Mouse (Mus musculus) frontal cortex, postnatal 36 days (tissue): Measurements from ENCODE around the gene Syce2.

ENCODE experiments used
- DNase-seq, 2 experiments: peaks; one replicate each; pipeline ENCODE4 v3.0.0; 2022; ENCODE audit warnings: low spot score in 2 of 2

Syce2 gene

DNA sequence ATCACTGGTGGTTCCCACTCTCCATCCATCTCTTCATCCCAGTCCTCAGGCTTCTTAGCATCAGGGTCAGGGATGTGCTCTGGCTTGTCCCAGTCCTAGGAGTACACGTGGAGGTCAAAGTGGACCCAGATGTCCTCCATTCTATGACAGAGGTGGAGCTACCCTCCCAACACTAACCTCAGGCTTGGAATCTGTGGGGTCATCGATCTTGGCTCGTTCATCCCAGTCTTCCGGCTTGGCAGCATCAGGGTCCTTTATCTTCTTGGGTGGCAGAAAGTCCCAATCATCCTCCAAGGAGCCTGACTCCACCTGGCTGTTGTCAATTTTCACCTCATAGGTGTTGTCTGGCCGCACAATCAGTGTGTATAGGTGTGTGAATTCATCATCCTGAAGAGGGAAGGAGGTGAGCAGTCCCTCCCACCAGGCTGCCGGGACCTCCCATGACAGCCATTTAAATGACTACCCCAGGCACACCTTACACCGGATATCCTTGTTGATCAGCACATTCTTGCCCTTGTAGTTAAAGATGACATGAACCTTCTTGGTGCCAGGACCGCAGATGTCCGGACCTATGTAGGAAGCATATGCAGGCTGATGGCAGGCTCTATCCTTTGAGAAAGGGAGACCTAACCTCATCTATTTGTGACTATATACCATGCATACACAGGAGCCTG lies 27.4 kb upstream of the Syce2 start:
- no peak for DNase-seq

DNA sequence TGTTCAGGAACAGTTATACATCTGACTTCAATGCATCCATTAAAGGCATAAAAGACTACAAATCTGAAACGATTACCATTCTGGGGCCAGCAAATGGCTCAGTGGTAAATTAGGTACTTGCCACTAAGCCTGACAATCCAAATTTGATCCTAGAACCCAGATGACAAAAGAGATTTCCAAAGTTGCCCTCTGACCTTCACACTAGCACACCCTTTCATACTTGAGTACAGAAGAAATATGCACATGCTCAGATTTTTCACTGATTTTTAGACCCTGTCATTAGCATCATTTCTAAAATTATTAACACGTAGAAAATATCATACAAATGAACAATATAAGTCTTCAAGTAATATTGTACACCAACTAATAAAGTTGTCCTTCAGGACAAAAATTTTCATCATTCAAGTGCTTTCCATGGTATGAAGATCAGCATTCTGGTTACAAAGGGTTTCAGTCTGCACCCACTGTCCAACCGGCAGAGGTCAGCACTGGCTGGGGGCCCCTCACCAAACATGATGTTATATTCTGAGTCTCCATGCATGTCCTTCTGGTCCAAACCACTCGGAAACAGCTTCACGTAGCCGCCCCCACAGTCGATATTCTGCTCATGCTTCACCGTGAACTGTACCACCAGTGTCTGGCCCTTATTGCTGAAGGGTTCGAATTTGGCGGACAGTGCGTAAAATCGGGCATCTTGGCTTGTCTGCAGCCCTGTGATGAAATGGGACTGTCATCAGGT lies 26.4 kb upstream of the Syce2 start:
- DNase-seq: peak in 1 of 2 experiments; percentile 37

DNA sequence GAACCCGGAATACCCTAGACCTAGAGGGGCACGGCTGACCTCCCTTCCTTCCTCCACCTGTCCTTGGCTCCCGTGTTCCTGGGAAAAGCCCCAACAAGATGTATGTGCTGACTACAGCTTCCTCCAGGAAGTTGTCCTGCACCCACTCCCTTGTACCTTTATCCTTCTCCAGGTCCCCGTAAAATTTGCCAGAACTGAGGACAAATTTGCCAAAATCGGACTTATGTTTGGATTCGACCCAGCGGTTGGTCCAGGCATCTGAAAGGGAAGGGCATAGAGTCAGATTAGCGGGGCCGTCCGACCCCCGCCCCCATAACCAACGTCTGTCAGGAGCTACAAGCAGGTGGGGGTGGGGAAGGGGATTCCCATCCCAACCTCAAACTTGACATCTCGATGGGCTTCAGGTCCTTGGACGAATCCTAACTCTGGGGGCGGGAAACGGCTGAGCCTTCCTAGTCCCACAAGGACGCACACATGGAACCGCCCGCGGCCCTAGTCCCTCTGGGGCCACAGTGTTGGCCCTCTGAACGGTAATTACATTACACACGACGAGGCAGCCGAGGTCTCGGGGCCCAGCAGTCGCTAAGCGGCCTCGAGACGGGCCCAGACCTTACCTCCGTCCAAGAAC lies 25.7 kb upstream of the Syce2 start:
- DNase-seq: no peak

DNA sequence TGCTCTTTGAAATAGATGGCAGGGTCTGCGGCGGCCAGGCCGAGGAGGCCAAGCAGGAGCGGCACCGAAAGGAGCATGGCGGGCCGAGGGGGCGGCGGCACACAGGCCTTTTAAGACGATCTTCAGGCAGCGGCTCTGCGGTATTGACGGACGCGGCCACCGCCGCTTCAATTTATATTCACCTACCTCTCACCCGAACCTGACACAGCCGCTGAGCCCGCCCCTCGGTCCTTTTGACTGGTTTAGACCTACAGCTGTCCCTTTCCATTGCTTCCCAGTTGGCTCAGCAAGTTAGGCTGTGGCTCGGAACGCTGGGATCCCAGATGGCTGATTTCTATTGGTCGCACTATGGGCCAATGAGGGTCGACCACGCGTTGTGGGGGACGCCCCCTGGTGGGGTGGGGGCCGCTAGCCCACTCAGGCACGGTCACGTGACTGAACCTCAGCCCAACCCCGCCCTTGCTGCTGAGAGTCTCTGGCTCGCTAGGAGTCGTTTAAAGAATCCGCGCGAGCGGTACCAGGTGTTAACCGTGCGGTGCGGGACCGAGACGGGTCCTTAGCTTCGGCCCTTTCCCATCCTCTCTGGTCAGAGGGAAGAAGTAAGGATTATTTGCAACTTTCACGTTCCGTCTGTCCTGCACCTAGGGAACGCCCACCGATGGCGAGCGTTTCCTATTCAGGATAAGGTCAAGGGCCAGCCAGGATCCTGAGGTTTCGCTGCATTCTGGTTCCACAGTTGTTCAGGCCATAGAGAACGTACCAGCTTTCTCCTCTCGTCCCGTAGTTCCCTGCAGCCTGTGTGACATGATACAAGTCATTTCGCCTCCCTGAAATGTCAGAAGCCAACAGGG lies 25.0 kb upstream of the Syce2 start, which contains the start of gene Calr:
Gene Calr, minus strand, starts transcription at position 213 of the 851 bp plus-strand sequence.
- DNase-seq: peak; percentile 100

DNA sequence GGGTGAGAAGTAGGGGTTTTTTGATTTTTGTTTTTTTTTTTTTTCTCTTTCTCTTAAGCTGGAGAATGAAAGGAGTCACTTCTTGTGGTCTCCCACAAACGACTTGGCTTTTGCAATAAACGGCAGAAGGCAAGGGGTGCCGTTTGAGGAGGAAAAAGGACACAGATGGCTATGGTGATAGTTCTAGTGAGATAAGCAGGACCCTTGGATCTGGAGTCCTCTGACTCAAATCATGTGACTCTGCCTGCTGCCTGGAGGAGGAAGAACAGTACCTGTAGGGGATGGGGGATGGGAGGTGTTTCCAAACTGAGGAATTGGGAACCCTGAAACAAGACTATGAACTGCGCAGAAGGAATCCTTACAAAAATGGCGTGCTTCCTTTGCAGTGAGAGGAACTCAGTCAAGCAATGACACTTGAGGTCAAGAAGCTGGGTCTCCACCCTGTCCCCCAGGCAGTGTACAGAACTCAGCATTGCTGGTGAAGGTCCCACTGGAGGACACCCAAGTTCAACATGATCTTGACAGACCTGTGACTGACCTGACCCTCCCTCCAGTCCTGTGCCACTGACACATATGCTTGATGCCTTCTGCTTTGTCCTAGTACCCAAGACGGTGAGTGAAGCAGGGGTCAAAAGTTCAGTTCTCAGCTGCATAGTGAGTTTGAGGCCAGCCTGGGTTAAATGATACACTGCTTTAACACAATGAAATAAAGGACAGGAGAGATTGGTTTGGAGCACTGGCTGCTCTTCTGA lies 24.1 kb upstream of the Syce2 start:
- DNase-seq: no peak

DNA sequence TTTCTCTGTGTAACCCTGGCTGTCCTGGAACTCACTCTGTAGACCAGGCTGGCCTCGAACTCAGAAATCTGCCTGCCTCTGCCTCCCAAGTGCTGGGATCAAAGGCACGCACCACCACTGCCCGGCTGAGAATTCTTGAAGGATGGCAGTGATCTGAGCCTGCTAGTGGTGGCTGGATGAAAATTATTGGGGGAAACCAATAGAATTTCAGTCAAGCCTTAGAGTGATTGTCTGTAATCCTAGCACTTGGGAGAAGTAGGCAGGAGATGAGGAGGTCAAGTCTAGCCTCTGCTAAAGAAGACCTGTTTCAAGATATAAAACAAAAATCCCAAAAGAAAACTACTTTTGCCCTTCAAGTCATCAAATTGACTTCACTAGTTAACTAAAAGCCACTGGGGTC lies 15.5 kb upstream of the Syce2 start:
- no peak for DNase-seq

DNA sequence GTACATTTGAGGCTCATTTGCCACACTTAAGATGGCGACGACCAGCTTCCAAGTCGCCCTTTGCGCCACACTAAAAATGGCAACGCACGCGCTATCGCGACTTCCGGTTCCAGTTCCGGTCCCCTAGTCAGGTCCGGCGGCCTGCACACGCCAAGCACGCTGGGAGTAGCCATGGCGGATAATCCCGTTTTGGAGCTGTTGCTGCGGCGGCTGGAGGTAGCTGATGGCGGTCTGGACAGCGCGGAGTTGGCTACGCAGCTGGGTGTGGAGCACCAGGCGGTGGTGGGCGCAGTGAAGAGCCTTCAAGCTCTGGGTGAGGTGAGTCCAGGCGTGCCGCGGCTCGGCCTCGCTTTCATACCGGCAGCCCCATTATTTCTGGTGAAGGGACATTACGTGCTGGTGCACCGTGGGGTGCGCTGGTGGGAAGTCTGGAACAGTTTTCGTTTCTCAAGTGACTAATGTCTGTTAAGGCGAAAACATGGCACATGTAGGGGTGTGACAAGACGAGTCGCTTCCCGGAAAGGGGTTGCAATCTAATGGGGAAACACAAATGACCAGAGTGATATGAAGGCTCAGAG lies 15.0 kb upstream of the Syce2 start, which contains the start of gene Farsa:
Gene Farsa, plus strand, starts transcription at position 126 of the 578 bp plus-strand sequence.
- peak; percentile 93 to 97 for DNase-seq

DNA sequence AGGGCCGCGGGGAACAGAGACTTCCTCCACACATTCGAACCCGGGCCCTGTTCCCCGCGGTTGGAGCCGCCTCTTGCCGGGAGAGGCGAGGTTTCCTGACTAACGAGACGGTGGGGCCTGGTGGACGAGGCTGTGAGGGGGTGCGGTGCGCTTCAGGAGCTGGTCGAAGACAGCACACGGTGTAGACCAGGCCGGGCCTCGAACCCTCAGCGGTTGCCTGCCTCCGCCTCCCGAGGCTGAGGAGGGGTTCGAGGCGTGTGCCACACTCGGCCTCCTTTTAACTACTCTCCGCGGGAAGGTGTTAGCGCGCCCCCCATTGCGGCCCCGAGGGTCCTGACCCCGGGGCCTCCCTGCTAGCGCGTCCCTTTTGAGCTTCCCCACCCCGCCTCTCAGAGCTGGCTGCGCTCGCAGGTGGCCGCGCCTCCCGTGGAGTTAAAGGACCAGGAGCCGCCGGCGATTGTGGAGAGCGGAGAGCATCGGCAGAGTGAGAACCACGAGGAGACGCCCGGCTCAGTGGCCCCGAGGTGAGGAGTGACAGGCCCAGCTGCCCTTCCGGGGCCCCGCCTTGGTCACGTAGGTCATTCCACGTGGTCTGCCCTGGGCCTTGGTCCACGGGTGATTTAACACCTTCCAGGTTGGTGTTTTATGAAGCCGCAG lies 526 bp downstream of the Syce2 start:
- DNase-seq: no peak

DNA sequence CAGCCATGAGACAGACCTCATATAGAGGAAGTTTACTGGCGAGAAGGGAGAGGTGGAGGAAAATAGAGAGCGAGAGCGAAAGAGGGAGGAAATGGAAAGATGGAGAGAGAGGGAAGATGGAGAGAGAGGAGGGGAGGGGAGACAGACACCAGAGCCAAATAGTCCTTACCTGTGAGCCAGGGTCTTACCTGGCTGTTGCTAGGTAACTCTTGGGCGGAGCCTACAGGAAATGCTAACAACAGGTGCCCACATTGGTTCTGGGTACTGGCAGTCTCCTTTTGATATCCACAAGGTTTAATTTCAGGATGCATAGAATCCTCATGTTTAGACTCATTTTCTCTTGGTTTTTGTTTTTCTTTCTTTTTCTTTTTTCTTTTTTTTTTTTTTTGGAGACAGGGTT lies 1.1 kb downstream of the Syce2 start:
- DNase-seq: no peak

DNA sequence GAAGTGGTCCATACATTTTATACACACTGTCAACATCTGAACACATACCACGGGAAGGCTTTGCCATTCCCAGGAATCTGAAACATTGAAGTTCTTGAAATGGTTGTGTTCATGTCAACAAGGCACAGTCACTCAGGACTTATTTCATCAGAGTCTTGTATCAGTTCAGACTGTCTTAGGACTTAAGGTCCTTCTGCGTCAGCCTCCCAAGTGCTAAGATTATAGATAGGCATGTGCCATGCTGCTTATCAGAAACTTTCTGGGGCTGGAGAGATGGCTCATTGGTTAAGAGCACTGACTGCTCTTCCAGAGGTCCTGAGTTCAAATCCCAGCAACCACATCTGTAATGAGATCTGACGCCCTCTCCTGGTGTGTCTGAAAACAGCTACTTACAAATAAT lies 2.4 kb downstream of the Syce2 start:
- DNase-seq: no peak

DNA sequence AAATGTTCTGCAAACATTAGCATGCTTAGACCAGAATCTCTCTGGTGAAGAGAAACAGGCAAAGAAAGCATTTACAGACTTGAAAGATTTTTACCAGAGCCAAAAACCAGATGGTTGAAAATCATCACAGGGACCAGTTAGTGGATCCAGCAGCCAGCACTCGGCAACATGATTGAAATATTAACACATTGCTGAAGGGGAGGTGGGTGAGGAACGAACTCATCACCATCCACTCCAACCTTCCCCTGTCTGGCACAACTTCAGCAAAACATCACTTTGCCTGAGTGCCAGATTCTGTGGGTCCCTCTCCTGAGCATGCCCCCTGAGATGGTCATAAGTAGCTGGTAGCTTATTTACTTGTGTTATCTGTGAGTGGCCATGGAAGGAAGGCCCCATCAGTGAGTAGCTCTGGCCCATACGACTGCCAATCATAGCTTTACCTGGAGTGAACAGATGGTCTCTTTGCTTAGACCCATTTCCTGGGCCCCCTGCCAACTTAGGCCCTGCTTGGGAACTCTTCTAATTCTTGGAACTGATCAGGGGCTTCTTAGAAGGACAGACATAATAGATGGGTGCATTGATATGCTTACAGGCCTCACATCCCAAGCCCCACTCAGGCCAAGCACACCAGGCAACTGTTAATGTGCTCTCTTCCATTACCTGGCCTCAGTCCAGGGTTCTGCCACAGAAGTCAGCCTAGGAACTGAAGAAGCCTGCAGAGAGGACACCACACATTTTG lies 5.6 kb downstream of the Syce2 start:
- DNase-seq: no peak

DNA sequence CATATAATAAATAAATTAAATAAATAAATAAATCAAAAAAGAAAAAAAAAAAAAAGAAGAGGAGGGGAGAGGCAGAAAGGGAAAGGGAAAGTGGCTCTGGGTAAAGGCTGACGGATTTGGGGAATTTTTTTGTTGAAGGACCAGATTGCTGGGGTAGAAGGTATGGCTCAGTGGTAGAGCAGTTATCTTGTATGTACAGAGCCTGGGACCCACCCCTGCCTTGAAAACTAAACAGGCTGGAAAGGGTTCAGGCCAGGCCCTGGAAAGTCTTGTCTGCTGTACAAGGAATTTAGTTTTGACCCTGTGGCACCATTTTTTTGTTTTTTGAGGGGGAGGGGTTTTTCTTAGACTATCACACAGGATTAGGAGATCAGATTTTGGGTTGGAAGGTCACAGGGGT lies 7.0 kb downstream of the Syce2 start:
- DNase-seq: no peak

DNA sequence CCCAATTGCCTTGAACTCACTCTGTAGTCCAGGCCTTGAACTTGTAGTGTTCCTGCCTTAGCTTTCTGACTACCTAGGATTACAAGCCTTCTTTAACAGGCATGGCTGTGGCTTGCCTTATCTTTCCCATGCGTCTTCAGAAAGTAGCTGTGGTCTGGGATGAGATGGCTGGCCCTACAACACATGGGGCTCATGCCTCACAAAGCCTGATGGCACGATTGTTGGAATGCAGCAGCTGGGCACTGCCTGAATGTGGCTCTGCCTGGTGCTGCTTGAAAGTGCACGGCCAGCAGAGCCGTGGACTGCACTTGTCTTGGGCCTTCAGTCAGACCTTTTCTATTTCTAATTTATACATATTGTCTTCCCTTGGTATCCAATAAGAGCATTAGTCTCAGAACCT lies 12.8 kb downstream of the Syce2 start:
- no peak for DNase-seq

DNA sequence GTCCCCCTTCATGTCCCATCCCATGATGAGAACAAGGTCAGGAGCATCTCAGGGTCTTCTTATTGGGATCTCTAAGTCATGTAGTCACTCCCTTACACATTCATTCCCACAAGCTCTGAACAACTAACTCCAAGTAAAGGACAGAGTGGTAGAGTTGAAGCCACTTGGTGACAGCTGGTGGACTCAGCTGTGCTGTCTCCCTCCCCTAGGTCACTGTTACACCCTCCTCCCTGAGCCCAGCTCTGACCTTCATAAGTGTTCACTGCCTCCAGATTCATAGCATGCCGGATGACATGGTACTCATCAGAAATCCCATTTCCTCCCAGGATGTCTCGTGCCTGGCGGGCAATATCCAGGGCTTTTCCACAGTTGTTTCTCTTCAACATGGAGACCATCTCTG lies 16.4 kb downstream of the Syce2 start:
- DNase-seq: no peak

DNA sequence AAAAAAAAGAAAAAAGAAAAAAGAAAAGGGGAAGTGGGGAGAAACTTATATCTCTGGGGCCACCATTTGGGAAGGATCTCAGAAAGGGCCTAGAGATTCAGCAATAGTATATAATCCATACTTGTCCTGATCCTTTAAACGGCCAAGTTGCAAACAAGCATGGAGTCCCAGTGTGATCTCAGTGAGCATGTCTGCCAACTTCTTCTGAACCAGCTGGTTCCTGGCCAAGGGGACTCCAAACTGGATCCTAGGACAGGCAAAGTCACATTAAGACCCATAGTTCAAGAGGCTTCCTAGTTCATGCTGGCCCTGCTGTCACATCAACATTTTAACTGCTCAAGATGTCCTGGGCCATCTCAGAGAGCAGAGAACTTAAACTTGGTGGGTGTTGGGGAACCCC lies 17.2 kb downstream of the Syce2 start:
- no peak for DNase-seq

DNA sequence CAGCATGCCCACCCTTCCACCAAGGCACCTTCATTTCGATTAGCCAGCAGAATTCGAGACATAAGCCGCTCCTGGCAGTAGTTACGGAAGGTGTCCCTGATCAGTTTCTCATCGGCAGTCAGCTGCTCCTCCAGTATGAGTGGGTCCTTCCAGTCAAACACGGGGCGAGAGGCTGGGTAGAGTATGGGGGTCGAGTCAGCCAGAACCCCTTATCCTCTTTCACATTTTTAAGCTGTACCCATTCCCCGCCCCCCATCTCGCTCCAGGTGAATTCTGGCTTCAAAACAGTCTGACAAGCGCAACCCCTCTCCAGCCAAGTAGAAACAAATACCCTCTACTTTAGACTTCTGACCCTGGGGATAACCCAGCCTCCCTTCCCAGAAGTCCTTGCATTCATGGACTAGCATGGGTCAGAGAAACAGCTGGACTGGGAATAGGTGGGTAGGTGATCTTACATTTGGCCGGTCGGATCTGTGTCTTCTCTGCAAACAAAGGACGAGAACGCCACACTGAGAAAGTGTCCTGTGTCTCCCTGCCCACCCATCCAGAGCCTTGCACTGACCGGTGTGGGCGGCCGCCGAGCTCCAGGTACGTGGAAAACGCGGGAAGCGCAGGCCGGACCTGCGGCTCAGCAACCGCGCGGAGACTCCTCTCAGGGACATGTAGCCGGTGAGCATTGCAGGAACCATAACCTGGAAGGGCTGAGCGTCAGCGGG lies 21.2 kb downstream of the Syce2 start:
- peak in 1 of 2 experiments; percentile 2 for DNase-seq

DNA sequence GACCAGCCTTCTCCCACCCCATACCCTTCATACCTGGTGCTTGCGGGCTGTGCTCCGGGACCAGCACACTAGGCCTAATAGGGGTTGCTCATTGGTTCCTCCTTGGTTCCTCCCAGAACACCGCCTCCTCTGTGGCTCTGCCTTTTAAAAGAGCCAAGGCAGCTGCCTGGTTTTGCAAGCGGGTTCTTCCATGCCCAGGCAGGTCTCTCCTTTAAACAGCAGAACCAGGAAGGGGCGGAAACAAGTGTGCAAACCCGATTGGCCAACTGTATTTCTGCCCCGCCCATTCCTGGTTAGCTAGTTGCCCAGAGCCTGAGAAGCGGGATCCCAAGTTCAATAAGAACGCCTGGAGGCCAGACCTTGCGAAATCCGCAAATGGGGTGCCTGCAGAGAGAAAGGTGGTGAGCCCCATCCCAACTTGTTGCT lies 21.8 kb downstream of the Syce2 start, which contains the start of gene Gcdh:
Gene Gcdh, minus strand, starts transcription at position 213 of the 426 bp plus-strand sequence.
- peak; percentile 92 to 95 for DNase-seq

DNA sequence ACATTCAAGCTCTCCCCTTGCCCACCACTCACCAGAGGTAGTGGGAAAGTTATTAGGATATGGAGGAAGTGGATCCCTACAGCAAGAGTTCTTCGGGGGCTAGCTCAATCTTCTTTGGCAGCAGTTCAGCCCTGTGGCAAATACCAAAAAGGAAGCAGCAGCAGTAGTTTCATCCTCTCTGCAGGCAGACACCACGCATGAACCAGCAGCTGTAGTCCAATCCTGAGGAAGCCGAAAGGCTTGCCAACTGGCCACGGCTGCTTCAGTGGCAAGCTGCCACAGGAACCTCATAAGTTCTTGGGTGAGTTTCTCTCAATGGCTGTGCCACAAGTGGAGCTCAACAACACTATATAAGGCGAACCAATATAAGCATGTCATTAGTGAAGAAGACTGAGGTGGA lies 24.1 kb downstream of the Syce2 start:
- no peak for DNase-seq

DNA sequence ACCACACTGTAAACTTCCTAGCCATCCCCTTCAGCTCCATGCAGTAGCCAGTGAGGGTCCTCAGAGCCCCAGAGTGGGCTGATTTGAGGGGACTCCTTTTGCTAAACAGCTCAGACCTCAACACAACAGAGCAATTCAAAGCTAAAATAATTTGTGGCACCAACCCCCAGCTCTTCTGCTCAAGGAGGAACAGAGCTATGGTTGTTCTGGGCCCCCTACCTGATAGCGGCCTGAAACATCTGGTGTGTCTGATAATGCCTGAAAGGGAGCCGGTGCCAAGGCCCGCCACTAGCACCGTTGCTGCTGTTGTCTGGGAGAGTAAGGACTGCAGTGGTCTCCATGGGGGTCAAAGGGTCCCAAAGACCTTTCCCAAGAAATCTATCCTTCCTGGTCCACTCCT lies 29.2 kb downstream of the Syce2 start:
- DNase-seq: no peak
